Mouse (Mus musculus): Measurements from ENCODE around the gene Olfr763.
"Not testable (repeated sequence)": the region's sequence is repeated elsewhere in the genome, so short reads cannot be mapped to it uniquely, and the experiment has no call there.

DNA sequence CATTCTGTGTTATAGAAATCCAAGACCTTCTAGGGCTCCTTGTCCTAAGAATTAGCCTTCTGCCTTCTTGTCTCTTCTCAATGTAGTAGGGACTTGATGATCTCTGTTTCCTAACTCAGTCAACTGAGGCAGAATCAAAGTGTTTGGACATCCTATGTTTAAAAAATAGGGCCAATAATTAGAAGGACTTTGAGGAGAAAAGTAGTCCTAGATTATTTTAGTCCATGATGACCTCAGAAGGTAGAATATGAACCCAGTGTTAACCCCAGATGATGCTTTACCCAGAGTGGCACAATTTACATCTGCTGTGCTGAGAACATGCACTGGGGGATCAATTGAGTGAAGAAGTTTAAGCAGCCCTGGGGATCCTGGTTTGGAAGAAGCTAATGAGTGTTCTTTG, 39.3 kb downstream of the Olfr763 start, which contains the start of gene Olfr765:
- TF ChIP-seq CTCF (IDR thresholded peaks at IDR 0.05; ENCODE audit: low read depth, low read length); GATA1 (IDR thresholded peaks at IDR 0.05; ENCODE audit: borderline replicate concordance, low read length); POLR2AphosphoS5 (IDR thresholded peaks at IDR 0.05; ENCODE audit: insufficient replicate concordance, low read depth, low read length); TAL1 (conservative IDR thresholded peaks at IDR 0.05; ENCODE audit: low read depth, low read length): not testable (repeated sequence)
